Mouse (Mus musculus) forebrain, postnatal 0 days (tissue): Measurements from ENCODE around the gene Rcan3. TPM values are rescaled to one million over a fixed set of nuclear protein-coding genes. Genes with fewer than 3 reads are reported as not detected.

ENCODE experiments used
- ATAC-seq: fragments of 200-750 bp; cut with Nextera tagmentation; 2 replicates; pipeline ENCODE4 v1.8.0; 2017; ENCODE audit warnings: mild to moderate bottlenecking, moderate library complexity
- DNase-seq: peaks from one replicate; pipeline ENCODE4 v3.0.0-alpha.2; 2015
- H3K27ac ChIP-seq: fragments of 300-500 bp; sonication (generic); 2 replicates; pipeline ENCODE4 v1.5.1; 2014; ENCODE audit warnings: low read depth, mild to moderate bottlenecking, antibody characterized with exemption, low read length, moderate library complexity, mixed read lengths
- H3K27me3 ChIP-seq: fragments of 300-500 bp; sonication (generic); 2 replicates; pipeline ENCODE4 v1.6.1; 2014; ENCODE audit warnings: mild to moderate bottlenecking, low read length, mixed read lengths; ENCODE audit not compliant: insufficient read depth
- H3K36me3 ChIP-seq: fragments of 300-500 bp; sonication (generic); 2 replicates; pipeline ENCODE4 v1.6.1; 2014; ENCODE audit warnings: mild to moderate bottlenecking, moderate library complexity; ENCODE audit not compliant: insufficient read depth
- H3K4me1 ChIP-seq: fragments of 300-500 bp; sonication (generic); 2 replicates; pipeline ENCODE4 v1.6.1; 2014; ENCODE audit warnings: antibody characterized with exemption; ENCODE audit not compliant: insufficient read depth
- H3K4me2 ChIP-seq: fragments of 300-500 bp; sonication (generic); 2 replicates; pipeline ENCODE4 v1.6.1; 2014; ENCODE audit warnings: low read depth, mild to moderate bottlenecking, moderate library complexity
- H3K4me3 ChIP-seq: fragments of 300-500 bp; sonication (generic); 2 replicates; pipeline ENCODE4 v1.5.1; 2014; ENCODE audit warnings: low read depth, low read length, mixed read lengths
- H3K9ac ChIP-seq: fragments of 300-500 bp; sonication (generic); 2 replicates; pipeline ENCODE4 v1.6.1; 2014; ENCODE audit warnings: mild to moderate bottlenecking
- H3K9me3 ChIP-seq: fragments of 300-500 bp; sonication (generic); 2 replicates; pipeline ENCODE4 v1.6.1; 2016; ENCODE audit warnings: low read length
- CTCF ChIP-seq: sonication (generic); IDR thresholded peaks from 2 replicates; pipeline ENCODE4 v1.5.1; 2016; ENCODE audit warnings: antibody characterized with exemption, control low read depth, low read depth
- WGBS: fragments of 180-500 bp; shearing (Covaris S2); extraction: QIAGEN DNeasy Blood & Tissue Kit; methylation state at CpG from one replicate; pipeline ENCODE4 v1.1.7; 2014; 5-methylcytosine and 5-hydroxymethylcytosine counted together
- polyA plus RNA-seq: library from polyadenylated mRNA; unstranded; fragments of >200 nt; fragmentation: Nextera tagmentation; extraction: Ambion mirVana; gene quantifications from 2 replicates; pipeline ENCODE4 v1.2.1, GENCODE M21; 2015
- total RNA-seq: library from RNA; depleted of rRNA; stranded (reverse); fragments of >200 nt; gene quantifications from 2 replicates; pipeline ENCODE4 v1.2.3, GENCODE M21; 2014

Gene Rcan3
- total and polyA plus RNA-seq, 2 experiments from 2014 or later: 40.4 to 67.3 TPM

- TF ChIP-seq CTCF: no peak
These were observed 35.7 kb downstream of the Rcan3 start, which contains the start of gene Ncmap for GRCm38 (mm10) chr4:135397991-135398390. TSS of gene Ncmap (minus strand) at chr4:135398227.

DNA sequence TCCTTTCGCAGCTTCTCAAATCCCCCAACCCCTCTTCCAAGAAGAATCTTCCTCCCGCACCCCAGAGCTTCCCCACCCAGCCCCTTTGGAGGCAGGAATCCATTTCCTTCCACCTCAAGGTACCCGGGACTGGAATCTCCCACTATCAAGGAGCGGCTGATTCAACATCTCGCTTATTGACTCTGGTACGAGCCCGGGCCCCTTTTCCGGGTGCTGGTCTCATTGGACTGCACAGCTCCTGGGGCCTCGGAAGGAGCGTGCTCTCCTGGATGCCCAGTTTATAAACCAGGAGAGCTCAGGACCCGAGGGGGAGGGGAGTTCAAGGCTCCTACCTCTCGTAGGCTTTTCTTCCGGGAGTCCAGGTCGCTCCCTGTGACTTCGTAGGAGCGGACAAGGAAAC lies 36.1 kb downstream of the Rcan3 start:
- Histone ChIP-seq H3K4me1 (no peaks in the 10 kb centered on the region), H3K27me3 (peaks cover 18% of the 10 kb centered on the region; the same call in 1 of the 2 replicates), H3K9me3 (no peaks in the 10 kb centered on the region), H3K27ac (no peak overlapping the region), H3K9ac (no peak overlapping the region), H3K4me2 (peak overlapping the region; percentile 35; the same call in 1 of the 2 replicates), H3K4me3 (peak overlapping the region; percentile 21; the same call in 1 of the 2 replicates), H3K36me3 (no peaks in the 10 kb centered on the region)
- no peak for DNase-seq
- ATAC-seq: no peak
- no peak for TF ChIP-seq CTCF
- 10% methylated on average over 16 of the region's 16 CpGs for WGBS

More at GRCm38 (mm10) chr4:135397991-135398390, 35.7 kb downstream of the Rcan3 start, which contains the start of gene Ncmap:
- H3K9ac ChIP-seq: no peak within 1 kb of the TSS
- peak within 1 kb of the TSS; percentile 21; the same call in 1 of the 2 replicates for H3K4me3 ChIP-seq
- ATAC-seq (no peak), DNase-seq (no peak)
- no peaks in the 10 kb centered on the region for H3K9me3 ChIP-seq
- H3K4me2 ChIP-seq: peak within 1 kb of the TSS; percentile 35
- peaks cover 18% of the 10 kb centered on the region; the same call in 1 of the 2 replicates for H3K27me3 ChIP-seq
- H3K27ac ChIP-seq: no peak within 1 kb of the TSS
- H3K36me3 ChIP-seq: no peaks in the 10 kb centered on the region
- no peaks in the 10 kb centered on the region for H3K4me1 ChIP-seq
- WGBS: 5% methylated on average over 28 of the region's 29 CpGs

DNA sequence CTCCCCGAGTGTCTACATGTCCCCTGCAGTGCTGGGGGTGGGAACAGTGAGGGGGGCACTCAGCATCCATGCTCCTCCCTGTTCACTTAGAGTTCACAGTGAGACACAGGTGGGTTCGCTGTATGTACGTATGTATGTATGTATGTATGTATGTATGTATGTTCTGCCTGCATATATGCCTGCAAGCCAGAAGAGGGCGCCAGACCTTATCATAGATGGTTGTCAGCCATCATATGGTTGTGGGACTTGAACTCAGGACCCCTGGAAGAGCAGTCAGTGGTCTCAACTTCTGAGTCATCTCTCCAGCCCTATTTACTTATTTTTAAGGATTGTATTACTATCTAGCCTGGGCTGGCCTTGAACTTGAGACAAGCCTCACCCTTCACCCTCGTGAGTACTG lies 37.4 kb downstream of the Rcan3 start:
- no peaks in the 10 kb centered on the region for H3K4me1 ChIP-seq
- H3K27me3 ChIP-seq: peaks cover 18% of the 10 kb centered on the region; the same call in 1 of the 2 replicates
- H3K36me3 ChIP-seq: no peaks in the 10 kb centered on the region
- ATAC-seq (no peak), DNase-seq (no peak)
- H3K4me3 ChIP-seq: no peak overlapping the region
- TF ChIP-seq CTCF: peak; percentile 19; the same call in 1 of the 2 replicates
- H3K9me3 ChIP-seq: no peaks in the 10 kb centered on the region
- no peak overlapping the region for H3K9ac ChIP-seq
- no peak overlapping the region for H3K27ac ChIP-seq
- WGBS: 91% methylated on average over 5 of the region's 5 CpGs
- H3K4me2 ChIP-seq: no peak overlapping the region

- H3K9ac ChIP-seq: no peak overlapping the region
- H3K9me3 ChIP-seq: no peaks in the 10 kb centered on the region
- H3K36me3 ChIP-seq: no peaks in the 10 kb centered on the region
- H3K4me3 ChIP-seq: no peak overlapping the region
- no peak for TF ChIP-seq CTCF
- H3K4me1 ChIP-seq: no peaks in the 10 kb centered on the region
- peaks cover 18% of the 10 kb centered on the region; the same call in 1 of the 2 replicates for H3K27me3 ChIP-seq
- ATAC-seq (no peak), DNase-seq (no peak)
- no peak overlapping the region for H3K27ac ChIP-seq
- WGBS: 85% methylated on average over 4 of the region's 4 CpGs
- no peak overlapping the region for H3K4me2 ChIP-seq
These were observed 38.3 kb downstream of the Rcan3 start for GRCm38 (mm10) chr4:135395375-135395774.

DNA sequence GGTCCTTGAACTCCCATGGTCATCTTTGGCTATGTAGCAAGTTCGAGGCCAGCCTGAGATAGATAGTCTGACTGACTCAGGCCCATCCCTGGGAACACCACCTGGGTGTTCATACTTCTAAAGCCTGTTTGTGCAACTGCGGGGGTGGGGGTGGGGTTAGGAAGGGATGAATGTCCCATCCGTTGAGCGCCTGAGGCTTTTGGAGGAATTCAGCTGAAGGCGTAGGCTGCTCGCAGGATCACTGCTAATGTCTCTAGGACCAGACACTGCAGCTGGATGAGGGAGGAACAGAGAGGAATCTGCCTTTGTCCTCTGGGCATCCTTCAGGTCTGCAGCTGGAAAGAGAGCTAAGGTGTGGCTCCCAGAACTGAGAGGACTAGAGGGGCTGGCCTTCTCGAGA lies 39.0 kb downstream of the Rcan3 start:
- Histone ChIP-seq H3K4me1 (no peaks in the 10 kb centered on the region), H3K9ac (no peak overlapping the region)
- 87% methylated on average over 7 of the region's 7 CpGs for WGBS

DNA sequence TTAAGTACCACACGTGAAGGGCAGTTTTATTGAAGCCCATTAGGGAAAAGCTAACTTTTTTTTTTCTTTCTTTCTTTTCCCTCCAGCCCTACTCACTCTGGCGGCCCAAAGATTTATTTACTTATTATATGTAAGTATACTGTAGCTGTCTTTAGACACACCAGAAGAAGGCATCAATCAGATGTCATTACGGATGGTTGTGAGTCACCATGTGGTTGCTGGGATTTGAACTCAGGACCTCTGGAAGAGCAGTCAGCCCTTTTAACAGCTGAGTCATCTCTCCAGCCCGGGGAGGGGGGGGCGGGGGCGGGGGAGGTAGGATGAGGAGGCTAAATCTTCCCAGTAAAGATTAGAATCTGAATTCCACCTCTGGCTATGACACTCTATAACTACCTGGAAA lies 40.3 kb downstream of the Rcan3 start:
- no peak overlapping the region for H3K4me3 ChIP-seq
- no peaks in the 10 kb centered on the region for H3K4me1 ChIP-seq
- no peaks in the 10 kb centered on the region for H3K36me3 ChIP-seq
- no peak overlapping the region for H3K4me2 ChIP-seq
- ATAC-seq (no peak), DNase-seq (no peak)
- peaks cover 11% of the 10 kb centered on the region; the same call in 1 of the 2 replicates for H3K27me3 ChIP-seq
- H3K9me3 ChIP-seq: no peaks in the 10 kb centered on the region
- no peak overlapping the region for H3K27ac ChIP-seq
- WGBS: 73% methylated on average over 6 of the region's 6 CpGs
- TF ChIP-seq CTCF: no peak
- H3K9ac ChIP-seq: no peak overlapping the region

More for the DNA sequence above, 39.0 kb downstream of the Rcan3 start:
- DNase-seq (no peak), ATAC-seq (no peak)
- TF ChIP-seq CTCF: no peak
- Histone ChIP-seq H3K27me3 (peaks cover 18% of the 10 kb centered on the region; the same call in 1 of the 2 replicates), H3K9me3 (no peaks in the 10 kb centered on the region), H3K4me2 (no peak overlapping the region), H3K4me3 (no peak overlapping the region), H3K36me3 (no peaks in the 10 kb centered on the region), H3K27ac (no peak overlapping the region)

GRCm38 (mm10) chr4:135392801-135393200 lies 40.9 kb downstream of the Rcan3 start:
- no peaks in the 10 kb centered on the region for H3K4me1 ChIP-seq
- 85% methylated on average over 3 of the region's 3 CpGs for WGBS
- H3K9me3 ChIP-seq: no peaks in the 10 kb centered on the region
- DNase-seq (no peak), ATAC-seq (no peak)
- H3K9ac ChIP-seq: no peak overlapping the region
- H3K36me3 ChIP-seq: no peaks in the 10 kb centered on the region
- no peak overlapping the region for H3K4me2 ChIP-seq
- H3K27me3 ChIP-seq: peaks cover 5% of the 10 kb centered on the region; the same call in 1 of the 2 replicates
- no peak overlapping the region for H3K4me3 ChIP-seq
- no peak for TF ChIP-seq CTCF
- H3K27ac ChIP-seq: no peak overlapping the region
